8 mouse cellular contexts compared by ENCODE assay signal in genomic region chr16:13446488-13446887, GRCm38 (mm10).
DNase-seq lines count a peak whose midpoint lies in the region; ATAC-seq lines count a peak whose summit lies in the region.

No protein-coding gene starts in this region.

- no peak overlapping the region for H3K27ac ChIP-seq in heart, embryonic 14.5 days (replicated peaks in 1 of 2; ENCODE audit: control insufficient read depth in 1 of 2, insufficient read depth in 1 of 2, low read depth in 2 of 2, low read length in 2 of 2)
- H3K27ac ChIP-seq in limb, embryonic 15.5 days, result 0 out of 2 replicates have a peak overlapping the region, but pooled peaks have one; percentile 29

- ATAC-seq in common myeloid progenitor, adult 5-6 weeks (replicated peaks; ENCODE audit: low read depth, poor library complexity, severe bottlenecking), result 0 out of 2 replicates have a peak, but pooled peaks have one; percentile 9
- ATAC-seq in heart, embryonic 14.5 days (ENCODE audit: insufficient number of reproducible peaks, insufficient read depth, low FRiP score, low read depth), result no peak
- no peak for ATAC-seq in limb, embryonic 15.5 days (ENCODE audit: insufficient number of reproducible peaks, low FRiP score, low TSS enrichment, low read depth)
- no peak for ATAC-seq in megakaryocyte progenitor cell, adult 5-6 weeks (replicated peaks; ENCODE audit: poor library complexity)

- H3K36me3 ChIP-seq in heart, embryonic 14.5 days (ENCODE audit: control insufficient read depth, insufficient read depth, low read length), result no peaks in the 10 kb centered on the region
- H3K36me3 ChIP-seq in limb, embryonic 15.5 days, result no peaks in the 10 kb centered on the region

- H3K4me2 ChIP-seq in heart, embryonic 14.5 days (ENCODE audit: low read length), result peak overlapping the region; percentile 98
- H3K4me2 ChIP-seq in limb, embryonic 15.5 days, result peak overlapping the region; percentile 95

- H3K9ac ChIP-seq in heart, embryonic 14.5 days (ENCODE audit: low read length), result peak overlapping the region; percentile 89
- no peak overlapping the region for H3K9ac ChIP-seq in limb, embryonic 15.5 days

- peak; percentile 46 to 70 for DNase-seq in left cerebral cortex, postnatal 14 days (ENCODE audit: low spot score in 2 of 2)
- no peak for DNase-seq in left cerebral cortex, adult 11 months (ENCODE audit: low spot score)
- peak; percentile 65 for DNase-seq in retina, postnatal 1 day
- DNase-seq in spleen, postnatal 14 days (ENCODE audit: low spot score in 2 of 2), result no peak

- H3K4me3 ChIP-seq in heart, embryonic 14.5 days (ENCODE audit: control insufficient read depth in 1 of 2, insufficient read depth in 1 of 2, low read depth in 1 of 2, low read length in 2 of 2), result peak overlapping the region; percentile 80 to 88
- H3K4me3 ChIP-seq in limb, embryonic 15.5 days, result peak overlapping the region; percentile 75

- H3K9me3 ChIP-seq in heart, embryonic 14.5 days (ENCODE audit: control insufficient read depth, low read length), result no peaks in the 10 kb centered on the region
- no peaks in the 10 kb centered on the region for H3K9me3 ChIP-seq in limb, embryonic 15.5 days

- intact Hi-C loops in left cerebral cortex, postnatal 14 days (cut with DNase I), result loop anchor here (5.0 kb wide), 2 partner anchors 76 to 166 kb away; no protein-coding TSS in a partner anchor

- no peaks in the 10 kb centered on the region; the same call in 1 of the 2 replicates for H3K27me3 ChIP-seq in heart, embryonic 14.5 days (ENCODE audit: control insufficient read depth, insufficient read depth, low read length)
- peaks cover 11% of the 10 kb centered on the region; the same call in 1 of the 2 replicates for H3K27me3 ChIP-seq in limb, embryonic 15.5 days

- WGBS in heart, embryonic 14.5 days, result 19% methylated on average over 15 of the region's 15 CpGs
- WGBS in limb, embryonic 15.5 days, result 19% methylated on average over 15 of the region's 15 CpGs

- H3K4me1 ChIP-seq in heart, embryonic 14.5 days (ENCODE audit: control insufficient read depth in 2 of 2, insufficient read depth in 2 of 2, low read length in 2 of 2), result peaks cover 12 to 16% of the 10 kb centered on the region in 2 experiments
- H3K4me1 ChIP-seq in limb, embryonic 15.5 days, result peaks cover 32% of the 10 kb centered on the region

Comparison
In these comparisons a context has a peak if more than half of its experiments do, and no peak if none do; other contexts are left out.
1. DNase-seq: peak in left cerebral cortex, postnatal 14 days (2 of 2) and retina, postnatal 1 day (single experiment); none in left cerebral cortex, adult 11 months (single experiment) and spleen, postnatal 14 days (0 of 2).